Mouse (Mus musculus): ENCODE measurements at regions not wholly inside any gene's neighbourhood (a gene's known extent, or its start where the extent isn't known, plus 50 kb on each side); places are given as distances from the start of the nearest gene placed in this dataset.
A peak's percentile ranks its signal among the peaks of the same experiment; 100 is the strongest.

- H3K4me1 ChIP-seq: peaks cover 12% of the 10 kb centered on the region
- peaks cover 12% of the 10 kb centered on the region; the same call in 1 of the 2 replicates for H3K27me3 ChIP-seq (ENCODE audit: low read depth, poor library complexity, severe bottlenecking)
- peak; percentile 20 for DNase-seq (ENCODE audit: low spot score)
- no peaks in the 10 kb centered on the region for H3K9me3 ChIP-seq (replicated peaks)
- no peak overlapping the region for H3K4me3 ChIP-seq
- 5% methylated on average over 13 of the region's 13 CpGs for whole genome bisulfite sequencing
- H3K36me3 ChIP-seq: no peaks in the 10 kb centered on the region
- H3K27ac ChIP-seq (replicated peaks): no peak overlapping the region
Observed at GRCm38 (mm10) chr5:120034499-120035077, 81.7 kb upstream of the Rbm19 start.

DNA sequence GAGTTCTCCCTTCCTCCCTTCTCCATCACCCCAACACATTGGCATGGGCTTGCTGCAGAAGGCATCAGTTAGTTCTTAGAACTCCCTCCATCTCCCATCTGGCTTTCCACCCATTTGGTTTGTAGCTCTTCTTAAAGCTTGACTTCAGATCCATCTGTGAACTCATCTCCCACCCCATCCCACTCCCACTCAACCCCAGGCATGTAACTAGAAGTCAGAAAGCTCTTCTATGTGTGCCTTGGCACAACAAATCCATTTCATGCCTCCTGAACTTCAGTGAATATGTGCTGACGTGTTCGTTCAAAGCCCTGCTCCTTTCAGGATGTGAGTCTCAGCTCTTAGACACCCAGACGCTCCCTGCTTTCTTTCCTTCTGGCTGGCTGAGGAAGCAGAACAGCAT lies 81.0 kb upstream of the Rbm19 start:
- no peak overlapping the region for H3K4me3 ChIP-seq

GRCm38 (mm10) chr5:120037806-120038205 lies 78.5 kb upstream of the Rbm19 start:
- 86% methylated on average over 3 of the region's 3 CpGs for WGBS
- peaks cover 12% of the 10 kb centered on the region; the same call in 1 of the 2 replicates for H3K27me3 ChIP-seq (ENCODE audit: low read depth, poor library complexity, severe bottlenecking)

More for the DNA sequence above, 81.0 kb upstream of the Rbm19 start:
- H3K27ac ChIP-seq (replicated peaks): no peak overlapping the region
- peaks cover 12% of the 10 kb centered on the region; the same call in 1 of the 2 replicates for H3K27me3 ChIP-seq (ENCODE audit: low read depth, poor library complexity, severe bottlenecking)
- no peak for DNase-seq (ENCODE audit: low spot score)
- H3K9me3 ChIP-seq (replicated peaks): no peaks in the 10 kb centered on the region
- H3K36me3 ChIP-seq: no peaks in the 10 kb centered on the region
- peaks cover 12% of the 10 kb centered on the region for H3K4me1 ChIP-seq
- WGBS: 76% methylated on average over 3 of the region's 3 CpGs

GRCm38 (mm10) chr5:120043786-120044185 lies 72.5 kb upstream of the Rbm19 start:
- Histone ChIP-seq H3K27me3 (ENCODE audit: low read depth, poor library complexity, severe bottlenecking) (no peaks in the 10 kb centered on the region), H3K9me3 (replicated peaks) (no peaks in the 10 kb centered on the region), H3K4me1 (no peaks in the 10 kb centered on the region), H3K4me3 (no peak overlapping the region), H3K36me3 (no peaks in the 10 kb centered on the region), H3K27ac (replicated peaks) (no peak overlapping the region)
- no peak for DNase-seq (ENCODE audit: low spot score)
- WGBS: 91% methylated on average over 4 of the region's 4 CpGs

More at GRCm38 (mm10) chr5:120037806-120038205, 78.5 kb upstream of the Rbm19 start:
- Histone ChIP-seq H3K4me1 (peaks cover 12% of the 10 kb centered on the region), H3K9me3 (replicated peaks) (no peaks in the 10 kb centered on the region), H3K27ac (replicated peaks) (no peak overlapping the region), H3K4me3 (no peak overlapping the region), H3K36me3 (no peaks in the 10 kb centered on the region)
- no peak for DNase-seq (ENCODE audit: low spot score)

DNA sequence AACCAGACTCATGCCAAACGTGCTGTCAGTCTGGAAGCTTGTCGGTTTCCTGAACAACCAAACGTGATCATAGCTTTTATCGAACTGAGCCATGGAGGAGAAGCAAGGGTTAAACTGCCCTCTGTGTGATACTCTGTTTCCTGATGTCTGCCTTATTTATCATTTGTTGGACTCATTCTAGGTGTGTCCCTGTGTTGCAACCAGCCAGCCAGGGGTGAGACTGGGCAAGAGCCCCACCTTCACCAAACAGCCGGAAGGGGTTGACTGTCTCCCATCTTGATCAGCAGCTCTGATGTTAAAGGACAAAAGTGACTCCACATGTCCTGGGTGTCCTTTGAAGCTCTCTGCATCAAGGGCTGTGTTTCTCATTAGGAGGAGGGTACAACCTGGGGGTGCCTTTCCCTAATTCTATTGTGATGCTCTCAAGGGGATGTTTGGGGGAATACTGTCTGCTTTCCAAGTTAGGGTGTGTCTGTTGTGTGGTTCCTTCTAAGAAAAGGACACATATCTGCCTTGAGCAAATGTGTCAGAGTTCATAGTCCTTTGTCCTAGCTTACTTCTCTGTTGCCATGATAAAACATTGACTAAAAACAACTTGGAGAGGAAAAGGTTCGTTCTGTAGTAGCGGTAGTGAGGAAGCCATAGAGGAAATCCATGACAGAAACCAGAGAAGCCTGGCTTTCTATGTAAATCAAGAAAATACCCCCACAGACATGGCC lies 67.0 kb upstream of the Rbm19 start:
- H3K36me3 ChIP-seq: no peaks in the 10 kb centered on the region
- H3K9me3 ChIP-seq (replicated peaks): no peaks in the 10 kb centered on the region
- WGBS: 91% methylated on average over 7 of the region's 7 CpGs
- H3K27ac ChIP-seq (replicated peaks): no peak overlapping the region
- no peak for DNase-seq (ENCODE audit: low spot score)
- no peak overlapping the region for H3K4me3 ChIP-seq
- no peaks in the 10 kb centered on the region for H3K27me3 ChIP-seq (ENCODE audit: low read depth, poor library complexity, severe bottlenecking)
- no peaks in the 10 kb centered on the region for H3K4me1 ChIP-seq

DNA sequence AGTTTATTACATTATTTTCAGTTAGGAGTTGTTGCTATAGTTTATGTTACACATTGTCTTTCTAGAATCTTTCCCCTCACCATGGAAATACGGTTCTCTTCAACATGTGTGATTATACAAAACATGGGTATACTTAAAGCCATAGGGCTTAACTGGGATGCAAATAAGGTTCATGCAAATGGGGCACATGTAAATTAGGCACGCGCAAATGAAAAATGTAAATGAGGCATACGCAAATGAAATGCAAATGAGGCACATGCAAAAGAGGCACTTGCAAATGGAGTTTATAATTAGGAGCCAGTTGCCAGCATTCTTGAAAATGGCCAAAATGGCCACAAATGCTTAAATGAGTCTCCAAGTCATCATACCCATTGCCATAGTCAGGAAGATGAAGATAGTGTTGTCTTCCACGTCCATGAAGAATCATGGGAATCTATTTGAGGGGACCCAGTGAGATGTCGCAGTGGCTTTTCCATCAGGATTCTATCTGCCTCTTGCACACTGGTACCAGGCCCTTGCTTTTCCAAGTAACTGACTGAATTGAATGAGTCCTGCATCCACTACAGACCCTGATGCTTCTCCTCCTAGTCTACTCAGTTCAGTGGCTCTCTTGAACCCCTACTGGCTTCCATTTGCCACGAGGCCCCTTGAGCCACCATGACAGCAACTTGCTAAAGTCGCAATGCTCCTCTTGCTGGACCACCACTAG lies 65.4 kb upstream of the Rbm19 start:
- WGBS: 86% methylated on average over 8 of the region's 8 CpGs
- Histone ChIP-seq H3K4me1 (no peaks in the 10 kb centered on the region), H3K36me3 (no peaks in the 10 kb centered on the region), H3K27ac (replicated peaks) (no peak overlapping the region), H3K27me3 (ENCODE audit: low read depth, poor library complexity, severe bottlenecking) (no peaks in the 10 kb centered on the region), H3K9me3 (replicated peaks) (no peaks in the 10 kb centered on the region), H3K4me3 (no peak overlapping the region)
- no peak for DNase-seq (ENCODE audit: low spot score)

GRCm38 (mm10) chr5:120054498-120055167 lies 61.6 kb upstream of the Rbm19 start:
- no peaks in the 10 kb centered on the region for H3K27me3 ChIP-seq (ENCODE audit: low read depth, poor library complexity, severe bottlenecking)
- no peak overlapping the region for H3K4me3 ChIP-seq
- no peak for DNase-seq (ENCODE audit: low spot score)
- H3K4me1 ChIP-seq: no peaks in the 10 kb centered on the region
- no peaks in the 10 kb centered on the region for H3K9me3 ChIP-seq (replicated peaks)
- WGBS: 94% methylated on average over 5 of the region's 5 CpGs
- no peak overlapping the region for H3K27ac ChIP-seq (replicated peaks)
- H3K36me3 ChIP-seq: no peaks in the 10 kb centered on the region
